Mouse (Mus musculus): ENCODE measurements around the gene Mgme1. TPM values are rescaled to one million over a fixed set of nuclear protein-coding genes. Genes with fewer than 3 reads are reported as not detected.

Gene Mgme1
- polyA plus RNA-seq, 1 experiment from 2014 or later, result 21.6 TPM

- Histone ChIP-seq H3K4me3 (ENCODE audit: low read depth, low read length) (no peak overlapping the region), H3K4me1 (ENCODE audit: control insufficient read depth, insufficient read depth, low read length) (no peaks in the 10 kb centered on the region), H3K27ac (replicated peaks; ENCODE audit: low read depth, low read length) (no peak overlapping the region), H3K4me2 (ENCODE audit: low read depth, severe bottlenecking) (no peak overlapping the region), H3K36me3 (ENCODE audit: control insufficient read depth, insufficient read depth, low read length) (no peaks in the 10 kb centered on the region), H3K9me3 (ENCODE audit: control insufficient read depth, low read length) (no peaks in the 10 kb centered on the region), H3K9ac (ENCODE audit: low read length) (no peak overlapping the region), H3K27me3 (ENCODE audit: control insufficient read depth, insufficient read depth, low read length) (no peaks in the 10 kb centered on the region)
- ATAC-seq (ENCODE audit: insufficient number of reproducible peaks, low FRiP score, low TSS enrichment, low read depth) (no peak), DNase-seq (ENCODE audit: low spot score) (no peak)
- WGBS, result 47% methylated on average over 18 of the region's 18 CpGs
Observed at GRCm38 (mm10) chr2:144305721-144306294, 35.3 kb downstream of the Mgme1 start.

- no peaks in the 10 kb centered on the region for H3K4me1 ChIP-seq (ENCODE audit: control insufficient read depth, insufficient read depth, low read length)
- no peak overlapping the region for H3K9ac ChIP-seq (ENCODE audit: low read length)
- no peaks in the 10 kb centered on the region for H3K36me3 ChIP-seq (ENCODE audit: control insufficient read depth, insufficient read depth, low read length)
- no peak overlapping the region for H3K4me2 ChIP-seq (ENCODE audit: low read depth, severe bottlenecking)
- no peak for DNase-seq (ENCODE audit: low spot score)
- ATAC-seq (ENCODE audit: insufficient number of reproducible peaks, low FRiP score, low TSS enrichment, low read depth), result no peak
- 54% methylated on average over 8 of the region's 8 CpGs for WGBS
- H3K9me3 ChIP-seq (ENCODE audit: control insufficient read depth, low read length), result no peaks in the 10 kb centered on the region
- H3K27ac ChIP-seq (replicated peaks; ENCODE audit: low read depth, low read length), result no peak overlapping the region
- no peak overlapping the region for H3K4me3 ChIP-seq (ENCODE audit: low read depth, low read length)
- H3K27me3 ChIP-seq (ENCODE audit: control insufficient read depth, insufficient read depth, low read length), result no peaks in the 10 kb centered on the region
Observed at GRCm38 (mm10) chr2:144308561-144308960, 38.1 kb downstream of the Mgme1 start.

GRCm38 (mm10) chr2:144310273-144310672, 39.8 kb downstream of the Mgme1 start:
- Histone ChIP-seq H3K36me3 (ENCODE audit: control insufficient read depth, insufficient read depth, low read length) (no peaks in the 10 kb centered on the region), H3K9me3 (ENCODE audit: control insufficient read depth, low read length) (no peaks in the 10 kb centered on the region), H3K4me3 (ENCODE audit: low read depth, low read length) (no peak overlapping the region), H3K27me3 (ENCODE audit: control insufficient read depth, insufficient read depth, low read length) (no peaks in the 10 kb centered on the region), H3K4me1 (ENCODE audit: control insufficient read depth, insufficient read depth, low read length) (no peaks in the 10 kb centered on the region), H3K27ac (replicated peaks; ENCODE audit: low read depth, low read length) (no peak overlapping the region), H3K9ac (ENCODE audit: low read length) (no peak overlapping the region), H3K4me2 (ENCODE audit: low read depth, severe bottlenecking) (no peak overlapping the region)
- 63% methylated on average over 5 of the region's 5 CpGs for WGBS
- ATAC-seq (ENCODE audit: insufficient number of reproducible peaks, low FRiP score, low TSS enrichment, low read depth) (no peak), DNase-seq (ENCODE audit: low spot score) (no peak)

- Histone ChIP-seq H3K27ac (replicated peaks; ENCODE audit: low read depth, low read length) (no peak overlapping the region), H3K4me2 (ENCODE audit: low read depth, severe bottlenecking) (no peak overlapping the region), H3K36me3 (ENCODE audit: control insufficient read depth, insufficient read depth, low read length) (no peaks in the 10 kb centered on the region), H3K4me1 (ENCODE audit: control insufficient read depth, insufficient read depth, low read length) (no peaks in the 10 kb centered on the region), H3K9ac (ENCODE audit: low read length) (no peak overlapping the region), H3K4me3 (ENCODE audit: low read depth, low read length) (no peak overlapping the region), H3K9me3 (ENCODE audit: control insufficient read depth, low read length) (no peaks in the 10 kb centered on the region), H3K27me3 (ENCODE audit: control insufficient read depth, insufficient read depth, low read length) (no peaks in the 10 kb centered on the region)
- DNase-seq (ENCODE audit: low spot score) (no peak), ATAC-seq (ENCODE audit: insufficient number of reproducible peaks, low FRiP score, low TSS enrichment, low read depth) (no peak)
- 84% methylated on average over 2 of the region's 2 CpGs for WGBS
Observed at GRCm38 (mm10) chr2:144311372-144311771, 40.9 kb downstream of the Mgme1 start.

GRCm38 (mm10) chr2:144324218-144324617, 53.8 kb downstream of the Mgme1 start:
- no peak for ATAC-seq (ENCODE audit: insufficient number of reproducible peaks, low FRiP score, low TSS enrichment, low read depth)
- Histone ChIP-seq H3K36me3 (ENCODE audit: control insufficient read depth, insufficient read depth, low read length) (no peaks in the 10 kb centered on the region), H3K4me3 (ENCODE audit: low read depth, low read length) (no peak overlapping the region), H3K27me3 (ENCODE audit: control insufficient read depth, insufficient read depth, low read length) (peaks cover 14% of the 10 kb centered on the region; the same call in 1 of the 2 replicates), H3K4me2 (ENCODE audit: low read depth, severe bottlenecking) (no peak overlapping the region), H3K27ac (replicated peaks; ENCODE audit: low read depth, low read length) (no peak overlapping the region), H3K4me1 (ENCODE audit: control insufficient read depth, insufficient read depth, low read length) (no peaks in the 10 kb centered on the region), H3K9ac (ENCODE audit: low read length) (no peak overlapping the region), H3K9me3 (ENCODE audit: control insufficient read depth, low read length) (no peaks in the 10 kb centered on the region)
- WGBS, result 76% methylated on average over 3 of the region's 3 CpGs
- DNase-seq (ENCODE audit: low spot score), result no peak

- Histone ChIP-seq H3K27me3 (ENCODE audit: control insufficient read depth, insufficient read depth, low read length) (peaks cover 58% of the 10 kb centered on the region), H3K4me1 (ENCODE audit: control insufficient read depth, insufficient read depth, low read length) (peaks cover 21% of the 10 kb centered on the region), H3K27ac (replicated peaks; ENCODE audit: low read depth, low read length) (no peak overlapping the region), H3K4me2 (ENCODE audit: low read depth, severe bottlenecking) (peak overlapping the region; percentile 22), H3K9ac (ENCODE audit: low read length) (no peak overlapping the region), H3K36me3 (ENCODE audit: control insufficient read depth, insufficient read depth, low read length) (no peaks in the 10 kb centered on the region), H3K9me3 (ENCODE audit: control insufficient read depth, low read length) (no peaks in the 10 kb centered on the region), H3K4me3 (ENCODE audit: low read depth, low read length) (peak overlapping the region; percentile 21)
- ATAC-seq (ENCODE audit: insufficient number of reproducible peaks, low FRiP score, low TSS enrichment, low read depth) (no peak), DNase-seq (ENCODE audit: low spot score) (no peak)
- WGBS, result under 1% methylated on average over 10 of the region's 10 CpGs
Observed at GRCm38 (mm10) chr2:144329451-144329850, 59.0 kb downstream of the Mgme1 start.

- DNase-seq (ENCODE audit: low spot score) (peak; percentile 41), ATAC-seq (ENCODE audit: insufficient number of reproducible peaks, low FRiP score, low TSS enrichment, low read depth) (no peak)
- no peak overlapping the region for H3K9ac ChIP-seq (ENCODE audit: low read length)
- no peaks in the 10 kb centered on the region for H3K36me3 ChIP-seq (ENCODE audit: control insufficient read depth, insufficient read depth, low read length)
- peak overlapping the region; percentile 22 for H3K4me2 ChIP-seq (ENCODE audit: low read depth, severe bottlenecking)
- H3K4me3 ChIP-seq (ENCODE audit: low read depth, low read length), result peak overlapping the region; percentile 40
- H3K27me3 ChIP-seq (ENCODE audit: control insufficient read depth, insufficient read depth, low read length), result peaks cover 58% of the 10 kb centered on the region
- H3K9me3 ChIP-seq (ENCODE audit: control insufficient read depth, low read length), result no peaks in the 10 kb centered on the region
- WGBS, result 3% methylated on average over 10 of the region's 10 CpGs
- H3K27ac ChIP-seq (replicated peaks; ENCODE audit: low read depth, low read length), result no peak overlapping the region
- peaks cover 21% of the 10 kb centered on the region for H3K4me1 ChIP-seq (ENCODE audit: control insufficient read depth, insufficient read depth, low read length)
Observed at GRCm38 (mm10) chr2:144329937-144330336, 59.5 kb downstream of the Mgme1 start.

GRCm38 (mm10) chr2:144330352-144330959, 60.0 kb downstream of the Mgme1 start:
- peak; percentile 57 for DNase-seq (ENCODE audit: low spot score)
- ATAC-seq (ENCODE audit: insufficient number of reproducible peaks, low FRiP score, low TSS enrichment, low read depth), result peak; percentile 15; the same call in 1 of the 2 replicates

More at GRCm38 (mm10) chr2:144330352-144330959, 60.0 kb downstream of the Mgme1 start:
- Histone ChIP-seq H3K27me3 (ENCODE audit: control insufficient read depth, insufficient read depth, low read length) (peaks cover 58% of the 10 kb centered on the region), H3K27ac (replicated peaks; ENCODE audit: low read depth, low read length) (no peak overlapping the region), H3K4me1 (ENCODE audit: control insufficient read depth, insufficient read depth, low read length) (peaks cover 21% of the 10 kb centered on the region), H3K36me3 (ENCODE audit: control insufficient read depth, insufficient read depth, low read length) (no peaks in the 10 kb centered on the region), H3K9ac (ENCODE audit: low read length) (peak overlapping the region; percentile 45), H3K4me3 (ENCODE audit: low read depth, low read length) (peak overlapping the region; percentile 40), H3K9me3 (ENCODE audit: control insufficient read depth, low read length) (no peaks in the 10 kb centered on the region), H3K4me2 (ENCODE audit: low read depth, severe bottlenecking) (peak overlapping the region; percentile 77)
- under 1% methylated on average over 36 of the region's 41 CpGs for WGBS

Measured in limb, embryonic 11.5 days (tissue).